Mouse (Mus musculus) olfactory bulb, adult 2 months (tissue): ENCODE data around the gene Iqsec3.

Experiments
- CTCF ChIP-seq: fragments of 200-500 bp; IDR thresholded peaks from 2 replicates; pipeline ENCODE4 v1.5.1; 2012; ENCODE audit warnings: low read depth, mild to moderate bottlenecking, low read length, moderate library complexity; ENCODE audit not compliant: insufficient read depth
- POLR2A ChIP-seq: fragments of 200-500 bp; IDR thresholded peaks from 2 replicates; pipeline ENCODE4 v1.6.1; 2012; ENCODE audit warnings: mild to moderate bottlenecking, low read depth, low read length, moderate library complexity; ENCODE audit not compliant: insufficient read depth

DNA sequence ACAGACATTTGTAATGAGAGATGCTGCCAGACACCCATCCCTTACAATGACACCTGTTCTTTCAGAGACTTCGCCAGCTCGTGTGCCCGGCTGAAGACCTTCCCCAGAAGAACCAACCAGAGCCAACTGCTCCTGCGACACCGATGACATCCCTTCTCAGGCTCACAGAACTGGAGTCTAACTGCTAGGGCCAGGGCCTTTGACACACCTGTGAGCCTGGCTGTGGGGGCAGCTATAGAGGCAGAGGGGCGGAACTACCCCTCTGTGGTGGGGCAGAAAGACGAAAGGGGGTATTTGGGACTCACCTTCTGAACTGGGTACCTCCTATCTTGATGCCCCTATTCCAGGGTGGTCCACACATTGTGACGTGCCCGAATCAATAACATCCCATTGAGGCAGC lies 136.2 kb downstream of the Iqsec3 start:
- TF ChIP-seq CTCF (no peak), POLR2A (no peak)
